Mouse (Mus musculus): ENCODE measurements around the gene Prep. TPM values are rescaled to one million over a fixed set of nuclear protein-coding genes. Genes with fewer than 3 reads are reported as not detected.

Prep gene
- polyA plus RNA-seq, 1 experiment from 2014 or later: 18.7 TPM

- Histone ChIP-seq H3K4me2 (replicated peaks; ENCODE audit: low read depth, low read length) (no peak overlapping the region), H3K9ac (replicated peaks; ENCODE audit: low read depth, low read length) (no peak overlapping the region), H3K9me3 (ENCODE audit: control insufficient read depth, low read depth, low read length) (no peaks in the 10 kb centered on the region), H3K4me3 (ENCODE audit: low read depth, low read length) (no peak overlapping the region), H3K27ac (ENCODE audit: low read length) (no peak overlapping the region), H3K36me3 (ENCODE audit: control insufficient read depth, insufficient read depth, low read length) (no peaks in the 10 kb centered on the region; the same call in none of the 2 replicates), H3K27me3 (ENCODE audit: control insufficient read depth, insufficient read depth, low read length) (no peaks in the 10 kb centered on the region), H3K4me1 (ENCODE audit: control insufficient read depth, insufficient read depth, low read length) (no peaks in the 10 kb centered on the region)
- WGBS: 67% methylated on average over 4 of the region's 4 CpGs
- ATAC-seq (ENCODE audit: insufficient number of reproducible peaks, insufficient read depth, low FRiP score, low read depth): no peak
Observed at GRCm38 (mm10) chr10:45132371-45132770, 65.4 kb downstream of the Prep start.

GRCm38 (mm10) chr10:45136806-45137205, 69.8 kb downstream of the Prep start:
- H3K9me3 ChIP-seq (ENCODE audit: control insufficient read depth, low read depth, low read length): no peaks in the 10 kb centered on the region
- H3K36me3 ChIP-seq (ENCODE audit: control insufficient read depth, insufficient read depth, low read length): no peaks in the 10 kb centered on the region
- no peak overlapping the region for H3K4me2 ChIP-seq (replicated peaks; ENCODE audit: low read depth, low read length)
- H3K4me1 ChIP-seq (ENCODE audit: control insufficient read depth, insufficient read depth, low read length): no peaks in the 10 kb centered on the region
- no peak overlapping the region for H3K27ac ChIP-seq (ENCODE audit: low read length)
- no peak for ATAC-seq (ENCODE audit: insufficient number of reproducible peaks, insufficient read depth, low FRiP score, low read depth)
- H3K4me3 ChIP-seq (ENCODE audit: low read depth, low read length): no peak overlapping the region
- no peak overlapping the region for H3K9ac ChIP-seq (replicated peaks; ENCODE audit: low read depth, low read length)
- 93% methylated on average over 7 of the region's 7 CpGs for WGBS
- H3K27me3 ChIP-seq (ENCODE audit: control insufficient read depth, insufficient read depth, low read length): no peaks in the 10 kb centered on the region

- WGBS: 79% methylated on average over 4 of the region's 4 CpGs
- ATAC-seq (ENCODE audit: insufficient number of reproducible peaks, insufficient read depth, low FRiP score, low read depth): no peak
- Histone ChIP-seq H3K27ac (ENCODE audit: low read length) (no peak overlapping the region), H3K9ac (replicated peaks; ENCODE audit: low read depth, low read length) (no peak overlapping the region), H3K4me1 (ENCODE audit: control insufficient read depth, insufficient read depth, low read length) (no peaks in the 10 kb centered on the region), H3K36me3 (ENCODE audit: control insufficient read depth, insufficient read depth, low read length) (no peaks in the 10 kb centered on the region), H3K27me3 (ENCODE audit: control insufficient read depth, insufficient read depth, low read length) (no peaks in the 10 kb centered on the region), H3K4me3 (ENCODE audit: low read depth, low read length) (no peak overlapping the region), H3K4me2 (replicated peaks; ENCODE audit: low read depth, low read length) (no peak overlapping the region), H3K9me3 (ENCODE audit: control insufficient read depth, low read depth, low read length) (no peaks in the 10 kb centered on the region)
Observed at GRCm38 (mm10) chr10:45139910-45140309, 72.9 kb downstream of the Prep start.

GRCm38 (mm10) chr10:45140474-45141212, 73.6 kb downstream of the Prep start:
- H3K27me3 ChIP-seq (ENCODE audit: control insufficient read depth, insufficient read depth, low read length): no peaks in the 10 kb centered on the region
- H3K36me3 ChIP-seq (ENCODE audit: control insufficient read depth, insufficient read depth, low read length): no peaks in the 10 kb centered on the region
- H3K9ac ChIP-seq (replicated peaks; ENCODE audit: low read depth, low read length): no peak overlapping the region
- no peaks in the 10 kb centered on the region for H3K4me1 ChIP-seq (ENCODE audit: control insufficient read depth, insufficient read depth, low read length)
- ATAC-seq (ENCODE audit: insufficient number of reproducible peaks, insufficient read depth, low FRiP score, low read depth): no peak
- no peaks in the 10 kb centered on the region for H3K9me3 ChIP-seq (ENCODE audit: control insufficient read depth, low read depth, low read length)
- H3K4me3 ChIP-seq (ENCODE audit: low read depth, low read length): no peak overlapping the region
- 87% methylated on average over 7 of the region's 7 CpGs for WGBS
- H3K4me2 ChIP-seq (replicated peaks; ENCODE audit: low read depth, low read length): no peak overlapping the region
- H3K27ac ChIP-seq (ENCODE audit: low read length): no peak overlapping the region

GRCm38 (mm10) chr10:45142359-45142758, 75.4 kb downstream of the Prep start:
- Histone ChIP-seq H3K36me3 (ENCODE audit: control insufficient read depth, insufficient read depth, low read length) (no peaks in the 10 kb centered on the region), H3K9ac (replicated peaks; ENCODE audit: low read depth, low read length) (no peak overlapping the region), H3K4me2 (replicated peaks; ENCODE audit: low read depth, low read length) (no peak overlapping the region), H3K27ac (ENCODE audit: low read length) (no peak overlapping the region), H3K4me1 (ENCODE audit: control insufficient read depth, insufficient read depth, low read length) (no peaks in the 10 kb centered on the region), H3K27me3 (ENCODE audit: control insufficient read depth, insufficient read depth, low read length) (no peaks in the 10 kb centered on the region), H3K4me3 (ENCODE audit: low read depth, low read length) (no peak overlapping the region), H3K9me3 (ENCODE audit: control insufficient read depth, low read depth, low read length) (no peaks in the 10 kb centered on the region)
- ATAC-seq (ENCODE audit: insufficient number of reproducible peaks, insufficient read depth, low FRiP score, low read depth): no peak
- 69% methylated on average over 5 of the region's 5 CpGs for WGBS

GRCm38 (mm10) chr10:45144038-45144817, 77.2 kb downstream of the Prep start:
- no peak for ATAC-seq (ENCODE audit: insufficient number of reproducible peaks, insufficient read depth, low FRiP score, low read depth)
- no peaks in the 10 kb centered on the region for H3K27me3 ChIP-seq (ENCODE audit: control insufficient read depth, insufficient read depth, low read length)
- no peak overlapping the region for H3K4me3 ChIP-seq (ENCODE audit: low read depth, low read length)
- no peaks in the 10 kb centered on the region for H3K4me1 ChIP-seq (ENCODE audit: control insufficient read depth, insufficient read depth, low read length)
- 0 out of 2 replicates have a peak, but pooled peaks cover under 1% of the 10 kb centered on the region for H3K36me3 ChIP-seq (ENCODE audit: control insufficient read depth, insufficient read depth, low read length)
- H3K9ac ChIP-seq (replicated peaks; ENCODE audit: low read depth, low read length): no peak overlapping the region
- H3K9me3 ChIP-seq (ENCODE audit: control insufficient read depth, low read depth, low read length): no peaks in the 10 kb centered on the region
- H3K27ac ChIP-seq (ENCODE audit: low read length): no peak overlapping the region
- H3K4me2 ChIP-seq (replicated peaks; ENCODE audit: low read depth, low read length): no peak overlapping the region
- WGBS: 92% methylated on average over 6 of the region's 6 CpGs

- no peaks in the 10 kb centered on the region for H3K27me3 ChIP-seq (ENCODE audit: control insufficient read depth, insufficient read depth, low read length)
- 37% methylated on average over 6 of the region's 6 CpGs for WGBS
- H3K4me2 ChIP-seq (replicated peaks; ENCODE audit: low read depth, low read length): no peak overlapping the region
- no peaks in the 10 kb centered on the region for H3K4me1 ChIP-seq (ENCODE audit: control insufficient read depth, insufficient read depth, low read length)
- no peaks in the 10 kb centered on the region for H3K9me3 ChIP-seq (ENCODE audit: control insufficient read depth, low read depth, low read length)
- H3K36me3 ChIP-seq (ENCODE audit: control insufficient read depth, insufficient read depth, low read length): peaks cover 21% of the 10 kb centered on the region
- no peak overlapping the region for H3K4me3 ChIP-seq (ENCODE audit: low read depth, low read length)
- no peak overlapping the region for H3K27ac ChIP-seq (ENCODE audit: low read length)
- no peak for ATAC-seq (ENCODE audit: insufficient number of reproducible peaks, insufficient read depth, low FRiP score, low read depth)
- H3K9ac ChIP-seq (replicated peaks; ENCODE audit: low read depth, low read length): no peak overlapping the region
Observed at GRCm38 (mm10) chr10:45146821-45147220, 79.8 kb downstream of the Prep start.

- no peak for ATAC-seq (ENCODE audit: insufficient number of reproducible peaks, insufficient read depth, low FRiP score, low read depth)
- no peak overlapping the region for H3K27ac ChIP-seq (ENCODE audit: low read length)
- no peak overlapping the region for H3K4me3 ChIP-seq (ENCODE audit: low read depth, low read length)
- H3K36me3 ChIP-seq (ENCODE audit: control insufficient read depth, insufficient read depth, low read length): peaks cover 41% of the 10 kb centered on the region
- no peaks in the 10 kb centered on the region for H3K27me3 ChIP-seq (ENCODE audit: control insufficient read depth, insufficient read depth, low read length)
- WGBS: 73% methylated on average over 5 of the region's 5 CpGs
- H3K4me1 ChIP-seq (ENCODE audit: control insufficient read depth, insufficient read depth, low read length): no peaks in the 10 kb centered on the region
- no peak overlapping the region for H3K9ac ChIP-seq (replicated peaks; ENCODE audit: low read depth, low read length)
- H3K4me2 ChIP-seq (replicated peaks; ENCODE audit: low read depth, low read length): no peak overlapping the region
- H3K9me3 ChIP-seq (ENCODE audit: control insufficient read depth, low read depth, low read length): no peaks in the 10 kb centered on the region
Observed at GRCm38 (mm10) chr10:45151137-45151536, 84.1 kb downstream of the Prep start.
